Mouse (Mus musculus) midbrain, embryonic 11.5 days (tissue): ENCODE data around the gene Cwc25. TPM values are rescaled to one million over a fixed set of nuclear protein-coding genes. Genes with fewer than 3 reads are reported as not detected.

Experiments used
- ATAC-seq: fragments of 200-750 bp; cut with Nextera tagmentation; 2 replicates; pipeline ENCODE4 v1.8.0; 2017; ENCODE audit warnings: moderate TSS enrichment, moderate library complexity; ENCODE audit not compliant: low FRiP score
- DNase-seq: peaks from one replicate; pipeline ENCODE4 v3.0.0; 2015; ENCODE audit warnings: low spot score; ENCODE audit errors: missing footprints
- H3K27ac ChIP-seq: fragments of 300-500 bp; sonication (generic); 2 replicates; pipeline ENCODE4 v1.5.1; 2014; ENCODE audit warnings: low read depth, low read length
- H3K27me3 ChIP-seq: fragments of 300-500 bp; sonication (generic); 2 replicates; pipeline ENCODE4 v1.6.1; 2014; ENCODE audit warnings: mild to moderate bottlenecking, low read length, moderate library complexity, mixed read lengths; ENCODE audit not compliant: control insufficient read depth, insufficient read depth
- H3K36me3 ChIP-seq: fragments of 300-500 bp; sonication (generic); 2 replicates; pipeline ENCODE4 v1.6.1; 2014; ENCODE audit warnings: mild to moderate bottlenecking, low read length, moderate library complexity, mixed read lengths; ENCODE audit not compliant: control insufficient read depth, insufficient read depth
- H3K4me1 ChIP-seq: fragments of 300-500 bp; sonication (generic); 2 replicates; pipeline ENCODE4 v1.6.1; 2014; ENCODE audit warnings: low read length; ENCODE audit not compliant: control insufficient read depth, insufficient read depth
- H3K4me2 ChIP-seq: fragments of 300-500 bp; sonication (generic); 2 replicates; pipeline ENCODE4 v1.6.1; 2014; ENCODE audit warnings: mild to moderate bottlenecking, moderate library complexity
- H3K4me3 ChIP-seq: fragments of 300-500 bp; sonication (generic); 2 replicates; pipeline ENCODE4 v1.5.1; 2014; ENCODE audit warnings: low read depth, low read length
- H3K9ac ChIP-seq: fragments of 300-500 bp; sonication (generic); 2 replicates; pipeline ENCODE4 v1.6.1; 2014; ENCODE audit warnings: low read length
- H3K9me3 ChIP-seq: fragments of 300-500 bp; sonication (generic); 2 replicates; pipeline ENCODE4 v1.6.1; 2016; ENCODE audit warnings: low read length; ENCODE audit not compliant: control insufficient read depth
- WGBS: fragments of 180-500 bp; shearing (Covaris S2); extraction: QIAGEN DNeasy Blood & Tissue Kit; methylation state at CpG from one replicate; pipeline ENCODE4 v1.1.7; 2014; 5-methylcytosine and 5-hydroxymethylcytosine counted together
- polyA plus RNA-seq: library from polyadenylated mRNA; unstranded; fragments of >200 nt; fragmentation: Nextera tagmentation; extraction: Ambion mirVana; gene quantifications from 2 replicates; pipeline ENCODE4 v1.2.1, GENCODE M21; 2014

The Cwc25 gene
- polyA plus RNA-seq, 1 experiment from 2014 or later, result 12.6 TPM

DNA sequence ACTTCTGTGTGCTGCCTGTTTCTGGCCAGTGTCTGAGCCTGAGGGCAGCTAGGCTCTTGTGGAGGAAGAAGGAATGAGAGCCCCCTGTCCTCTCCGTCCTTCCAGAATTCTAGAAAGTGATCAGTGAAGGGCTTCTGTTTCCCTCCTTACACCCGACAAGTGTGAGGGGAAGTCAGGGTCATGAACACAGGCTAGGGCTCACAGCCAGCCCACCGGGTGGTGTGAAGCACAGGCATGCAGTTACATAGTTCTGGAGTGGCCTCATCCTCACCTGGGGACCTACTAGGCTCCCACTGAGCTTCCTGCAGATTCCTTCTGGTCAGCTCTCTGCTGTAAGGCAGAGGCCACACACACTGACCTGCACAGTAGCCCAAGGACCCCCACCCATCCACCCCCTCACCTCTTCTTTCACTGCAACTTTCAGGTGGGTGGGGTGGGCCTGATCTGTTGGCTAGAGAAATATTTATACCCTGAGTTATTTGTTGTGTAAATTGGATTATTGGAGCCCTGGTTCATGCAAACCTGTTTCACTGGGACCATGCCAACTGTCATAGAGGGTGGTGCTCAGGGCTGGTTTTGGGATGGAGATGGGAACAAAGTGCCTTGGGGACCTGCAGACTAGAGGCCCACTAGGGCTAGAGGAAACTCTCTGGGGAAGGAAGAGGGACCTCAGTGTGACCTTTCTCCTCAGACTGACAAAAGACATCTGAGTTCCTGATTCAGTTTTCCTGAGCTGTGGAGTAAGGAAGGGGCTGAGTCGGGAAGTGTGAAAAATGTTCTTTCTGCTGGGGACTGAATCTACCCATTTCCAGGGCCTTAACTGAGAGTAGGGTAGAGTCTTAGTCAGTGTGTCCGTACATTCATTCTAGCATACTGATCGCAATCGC, 43.1 kb upstream of the Cwc25 start:
- ATAC-seq, result no peak
- Histone ChIP-seq H3K4me2 (no peak overlapping the region), H3K27me3 (no peaks in the 10 kb centered on the region), H3K4me3 (no peak overlapping the region), H3K36me3 (no peaks in the 10 kb centered on the region), H3K4me1 (peaks cover 74% of the 10 kb centered on the region), H3K27ac (no peak overlapping the region), H3K9ac (no peak overlapping the region), H3K9me3 (no peaks in the 10 kb centered on the region)
- 77% methylated on average over 7 of the region's 7 CpGs for WGBS
- peak; percentile 78 for DNase-seq

DNA sequence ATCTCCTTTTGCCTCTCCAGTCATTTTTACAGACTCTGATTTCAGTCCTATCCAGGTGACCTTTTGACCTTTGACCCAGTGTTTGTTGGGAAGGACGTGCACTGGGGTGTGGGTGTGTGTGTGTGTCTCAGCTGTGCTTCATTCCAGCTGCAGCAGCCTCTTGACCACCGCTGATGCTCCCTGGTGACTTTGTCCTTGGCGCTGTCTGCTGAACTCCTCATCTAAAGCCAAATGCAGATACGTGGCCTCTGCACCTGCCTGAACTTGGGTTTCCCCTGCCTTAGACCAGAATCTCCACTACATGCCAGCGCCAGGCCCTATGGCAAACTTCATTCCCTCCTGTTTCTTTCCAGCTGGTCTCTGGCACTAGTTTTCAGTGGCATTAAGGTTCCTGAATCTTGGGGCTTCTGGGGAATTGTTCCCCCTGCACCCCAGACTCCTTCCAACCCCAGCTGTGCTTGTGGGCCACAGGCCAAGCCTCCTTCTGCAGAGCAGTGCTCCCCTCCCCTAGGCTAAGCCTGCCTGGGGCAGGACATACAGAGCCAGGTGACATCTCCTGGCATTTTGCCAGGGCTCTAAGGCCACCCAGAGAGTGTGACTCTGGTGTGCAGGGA, 42.4 kb upstream of the Cwc25 start:
- no peak overlapping the region for H3K9ac ChIP-seq
- ATAC-seq, result no peak
- no peaks in the 10 kb centered on the region for H3K9me3 ChIP-seq
- no peaks in the 10 kb centered on the region for H3K36me3 ChIP-seq
- H3K4me2 ChIP-seq, result no peak overlapping the region
- no peaks in the 10 kb centered on the region for H3K27me3 ChIP-seq
- peaks cover 69% of the 10 kb centered on the region for H3K4me1 ChIP-seq
- peak; percentile 77 for DNase-seq
- no peak overlapping the region for H3K27ac ChIP-seq
- H3K4me3 ChIP-seq, result no peak overlapping the region
- 46% methylated on average over 5 of the region's 5 CpGs for WGBS

DNA sequence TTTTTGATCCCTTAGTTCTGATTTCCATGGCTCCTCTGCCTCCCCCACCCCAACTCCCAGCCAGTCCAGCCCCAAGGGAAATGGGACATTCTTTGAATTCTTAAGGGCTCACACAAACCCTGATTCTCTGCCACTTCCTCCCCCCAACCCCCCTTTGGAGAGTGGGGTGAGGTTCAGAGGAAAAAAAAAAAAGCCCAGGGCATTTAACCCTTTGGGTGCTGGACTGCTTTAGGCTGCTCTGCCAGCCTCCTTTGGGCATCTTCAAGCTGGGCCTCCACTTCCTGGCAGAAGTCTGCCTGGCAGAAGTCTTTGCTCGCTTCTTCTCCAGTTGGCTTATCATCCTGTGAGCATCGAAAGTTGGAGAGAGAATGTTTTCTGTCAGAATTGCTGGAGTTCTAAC, 41.7 kb upstream of the Cwc25 start:
- no peaks in the 10 kb centered on the region for H3K27me3 ChIP-seq
- ATAC-seq (no peak), DNase-seq (peak; percentile 84)
- WGBS, result 70% methylated on average over 2 of the region's 2 CpGs
- H3K9me3 ChIP-seq, result no peaks in the 10 kb centered on the region
- H3K27ac ChIP-seq, result no peak overlapping the region
- H3K4me3 ChIP-seq, result no peak overlapping the region
- H3K4me1 ChIP-seq, result peaks cover 62% of the 10 kb centered on the region
- no peaks in the 10 kb centered on the region for H3K36me3 ChIP-seq
- H3K4me2 ChIP-seq, result no peak overlapping the region
- no peak overlapping the region for H3K9ac ChIP-seq

DNA sequence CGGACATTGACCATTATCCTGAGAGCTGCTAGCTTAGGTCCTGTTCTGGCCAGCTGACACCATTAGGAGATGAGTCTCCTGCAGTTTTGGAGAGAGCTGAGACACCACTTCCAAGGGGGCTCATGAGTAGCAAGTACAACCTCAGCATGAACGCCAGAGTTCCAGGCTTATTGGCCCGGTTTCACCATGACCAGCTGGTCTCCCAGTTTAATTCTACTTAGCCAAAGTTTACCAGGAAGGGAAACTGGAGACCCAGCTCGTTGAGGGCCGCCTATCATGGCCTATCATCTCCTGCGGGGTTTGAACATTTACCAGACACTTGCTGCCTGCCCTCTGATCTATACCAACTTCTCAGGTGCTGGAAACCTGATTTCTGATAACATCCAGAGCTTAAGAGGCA, 41.3 kb upstream of the Cwc25 start:
- H3K36me3 ChIP-seq, result no peaks in the 10 kb centered on the region
- H3K4me3 ChIP-seq, result no peak overlapping the region
- no peak overlapping the region for H3K9ac ChIP-seq
- H3K27me3 ChIP-seq, result no peaks in the 10 kb centered on the region
- H3K27ac ChIP-seq, result no peak overlapping the region
- peaks cover 58% of the 10 kb centered on the region for H3K4me1 ChIP-seq
- no peak overlapping the region for H3K4me2 ChIP-seq
- ATAC-seq (no peak), DNase-seq (no peak)
- H3K9me3 ChIP-seq, result no peaks in the 10 kb centered on the region
- 62% methylated on average over 6 of the region's 6 CpGs for WGBS

DNA sequence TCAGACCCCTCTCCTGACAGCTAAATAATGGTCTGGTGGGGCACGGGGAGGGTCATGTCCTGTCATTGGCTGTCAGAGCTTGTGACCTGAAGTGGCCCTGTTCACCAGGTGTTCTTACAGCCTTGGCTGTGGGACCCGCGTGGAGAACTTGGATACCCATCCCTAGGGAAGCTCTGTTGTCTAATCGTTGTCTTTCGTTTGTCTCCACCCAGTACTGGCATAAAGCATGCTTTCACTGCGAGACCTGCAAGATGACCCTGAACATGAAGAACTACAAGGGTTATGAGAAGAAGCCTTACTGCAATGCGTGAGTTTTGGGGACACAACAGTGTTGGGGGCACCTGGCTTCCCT, 40.2 kb upstream of the Cwc25 start:
- Histone ChIP-seq H3K4me1 (peaks cover 57% of the 10 kb centered on the region), H3K9ac (no peak overlapping the region), H3K4me3 (no peak overlapping the region), H3K27ac (no peak overlapping the region), H3K9me3 (no peaks in the 10 kb centered on the region), H3K4me2 (no peak overlapping the region), H3K36me3 (no peaks in the 10 kb centered on the region), H3K27me3 (no peaks in the 10 kb centered on the region)
- WGBS, result 57% methylated on average over 7 of the region's 7 CpGs
- peak; percentile 81 for DNase-seq
- 0 out of 2 replicates have a peak, but pooled peaks have one; percentile 3 for ATAC-seq

DNA sequence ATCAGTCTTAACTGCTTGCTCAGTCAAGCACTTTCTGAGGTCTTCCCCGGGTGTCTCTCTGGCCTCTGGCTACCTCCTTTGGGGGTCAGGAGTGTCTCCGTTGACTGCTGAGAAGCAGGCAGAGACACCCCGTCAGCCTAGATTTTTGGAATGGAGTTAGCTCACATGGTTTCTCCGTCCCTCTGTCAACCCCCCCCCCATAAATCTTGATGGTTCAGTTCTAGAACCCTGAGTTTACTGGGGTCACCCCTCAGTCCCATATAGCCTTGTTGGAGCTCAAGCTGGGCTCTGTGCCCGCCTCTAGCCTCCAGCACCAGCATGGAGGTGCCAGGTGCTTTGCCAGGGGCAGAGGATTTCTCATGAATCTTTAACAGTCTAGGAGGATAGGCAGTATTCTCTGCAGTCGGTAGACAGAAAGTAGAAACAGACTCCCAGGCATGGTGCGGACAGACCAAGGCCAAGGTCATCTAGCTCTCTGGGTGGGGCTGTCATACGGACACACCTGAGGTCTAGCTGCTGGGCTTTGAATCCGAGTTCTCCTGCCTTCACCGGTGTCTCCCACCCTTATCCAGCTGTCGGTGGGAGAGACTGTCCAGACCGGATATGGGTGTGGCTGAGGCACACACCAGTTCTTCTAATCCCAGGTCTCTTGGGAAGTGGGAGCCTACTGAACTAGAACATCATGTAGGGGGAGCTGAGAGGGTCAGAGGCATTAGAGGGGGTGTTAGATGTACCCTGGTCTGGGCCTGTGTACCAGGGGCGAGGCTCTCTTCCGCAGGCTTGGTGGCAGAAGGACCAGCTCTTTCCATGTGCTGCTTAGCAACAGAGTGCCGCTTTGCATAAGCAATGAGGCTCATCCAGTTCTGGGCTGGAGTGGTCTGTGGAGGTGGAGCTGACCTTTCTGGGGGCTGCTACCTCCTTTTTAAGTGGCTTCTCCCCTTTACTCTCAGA, 39.6 kb upstream of the Cwc25 start:
- no peak overlapping the region for H3K9ac ChIP-seq
- H3K27me3 ChIP-seq, result no peaks in the 10 kb centered on the region
- ATAC-seq (peak; percentile 74), DNase-seq (peak; percentile 89)
- H3K36me3 ChIP-seq, result no peaks in the 10 kb centered on the region
- H3K9me3 ChIP-seq, result no peaks in the 10 kb centered on the region
- no peak overlapping the region for H3K4me2 ChIP-seq
- H3K4me1 ChIP-seq, result peaks cover 57% of the 10 kb centered on the region
- no peak overlapping the region for H3K4me3 ChIP-seq
- WGBS, result 49% methylated on average over 15 of the region's 15 CpGs
- no peak overlapping the region for H3K27ac ChIP-seq

DNA sequence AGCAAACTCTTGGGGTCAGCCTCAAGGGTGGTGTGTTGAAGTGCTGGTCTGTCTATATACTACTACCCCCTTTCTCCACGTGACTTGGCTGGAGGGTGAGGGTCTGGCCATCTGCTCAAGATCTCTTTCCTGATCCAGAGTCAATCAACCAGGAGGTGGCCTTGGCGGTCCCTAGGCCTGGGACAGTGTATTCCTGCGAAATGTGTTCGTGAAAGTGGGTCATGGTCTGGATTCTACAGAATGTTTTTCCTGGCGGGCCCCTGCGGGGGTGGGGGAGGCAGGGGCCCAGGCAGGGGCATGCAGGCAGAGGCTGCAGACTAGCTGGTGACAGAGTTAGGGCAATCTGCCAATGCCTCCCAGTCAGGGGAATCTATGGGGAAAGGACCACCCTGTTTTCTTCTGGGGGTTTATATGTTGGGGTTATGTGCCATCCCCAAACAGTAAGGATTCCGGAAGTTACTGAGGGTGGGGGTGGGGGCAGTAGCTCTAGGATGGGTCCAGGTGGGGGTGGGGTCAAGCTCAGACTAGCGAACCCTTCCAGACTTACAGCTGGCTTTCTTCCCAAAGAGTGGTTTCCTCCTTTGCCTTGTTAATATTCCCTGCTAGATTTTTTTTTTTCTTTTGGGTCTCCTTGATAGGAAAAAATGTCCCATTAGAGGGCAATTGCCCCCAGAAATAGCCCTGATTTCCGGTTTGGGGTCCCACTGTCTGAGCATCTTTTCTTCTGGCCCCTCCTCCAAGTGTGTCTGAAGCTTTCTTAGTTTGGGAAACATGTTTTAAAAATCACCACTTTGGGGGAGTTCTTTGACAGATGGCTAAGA, 38.7 kb upstream of the Cwc25 start:
- H3K9ac ChIP-seq, result no peak overlapping the region
- 48% methylated on average over 9 of the region's 9 CpGs for WGBS
- DNase-seq, result peak; percentile 84
- H3K4me1 ChIP-seq, result peaks cover 52% of the 10 kb centered on the region
- ATAC-seq, result no peak
- H3K9me3 ChIP-seq, result no peaks in the 10 kb centered on the region
- H3K27me3 ChIP-seq, result no peaks in the 10 kb centered on the region
- H3K27ac ChIP-seq, result no peak overlapping the region
- H3K36me3 ChIP-seq, result no peaks in the 10 kb centered on the region
- H3K4me3 ChIP-seq, result no peak overlapping the region
- no peak overlapping the region for H3K4me2 ChIP-seq

DNA sequence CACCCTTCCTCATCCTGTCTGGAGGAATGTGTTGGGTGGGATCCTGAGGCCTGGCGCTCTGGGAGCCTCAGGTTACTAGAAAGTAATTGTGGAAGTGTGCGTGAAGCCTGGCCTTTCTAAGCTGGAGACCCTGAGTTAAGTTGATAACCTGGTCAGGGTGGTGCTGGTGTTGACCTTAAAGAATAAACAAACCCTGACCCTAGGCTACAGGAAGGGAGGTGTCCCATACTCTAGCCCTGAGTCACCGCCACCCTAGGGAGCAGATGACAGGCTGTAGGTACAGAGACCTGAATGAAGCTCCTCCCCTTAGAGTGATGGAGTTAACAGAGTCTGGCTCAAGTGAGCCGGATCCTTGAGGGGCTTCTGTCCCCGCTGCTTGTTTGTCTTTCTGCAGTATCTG, 37.5 kb upstream of the Cwc25 start:
- Histone ChIP-seq H3K9ac (no peak overlapping the region), H3K27me3 (no peaks in the 10 kb centered on the region), H3K36me3 (no peaks in the 10 kb centered on the region), H3K4me1 (peaks cover 52% of the 10 kb centered on the region), H3K9me3 (no peaks in the 10 kb centered on the region), H3K27ac (no peak overlapping the region), H3K4me3 (no peak overlapping the region), H3K4me2 (no peak overlapping the region)
- no peak for DNase-seq
- 90% methylated on average over 5 of the region's 5 CpGs for WGBS
- ATAC-seq, result no peak
